Mouse (Mus musculus) erythroblast, embryonic 14.5 days (primary cell): ENCODE data around the gene Ubap2. TPM values are rescaled to one million over a fixed set of nuclear protein-coding genes. Genes with fewer than 3 reads are reported as not detected.

Source experiments
- H3K27me3 ChIP-seq: 2 replicates; pipeline ENCODE4 v1.6.1; 2012; ENCODE audit warnings: inconsistent platforms; ENCODE audit not compliant: control insufficient read depth
- H3K36me3 ChIP-seq: 2 replicates; pipeline ENCODE4 v1.6.1; 2012; ENCODE audit warnings: mild to moderate bottlenecking, inconsistent platforms; ENCODE audit not compliant: control insufficient read depth
- H3K4me1 ChIP-seq: 2 replicates; pipeline ENCODE4 v1.6.1; 2012; ENCODE audit warnings: inconsistent platforms; ENCODE audit not compliant: control insufficient read depth
- H3K4me3 ChIP-seq: replicated peaks from 2 replicates; pipeline ENCODE3; 2012; ENCODE audit warnings: moderate library complexity, mild to moderate bottlenecking, inconsistent platforms
- H3K9me3 ChIP-seq: 2 replicates; pipeline ENCODE4 v1.6.1; 2012; ENCODE audit warnings: low read length, inconsistent platforms, mixed read lengths; ENCODE audit not compliant: control insufficient read depth
- GATA1 ChIP-seq: IDR thresholded peaks from 2 replicates; pipeline ENCODE4 v1.6.1; 2012; ENCODE audit warnings: low read length, inconsistent platforms, mixed read lengths
- TAL1 ChIP-seq: IDR thresholded peaks from 3 replicates; pipeline ENCODE4 v1.6.1; 2012; ENCODE audit warnings: low read length, inconsistent platforms, mixed read lengths
- polyA plus RNA-seq: library from polyadenylated mRNA; stranded (reverse); fragments of >175 nt; gene quantifications from 2 replicates; pipeline ENCODE4 v1.2.3, GENCODE M21; 2012

Gene Ubap2
- polyA plus RNA-seq, result 60.5 and 63.9 TPM in 2 replicates

GRCm38 (mm10) chr4:41274980-41275850 lies at the start of gene Ubap2:
Gene Ubap2 (minus strand): TSS chr4:41275144.
- TF ChIP-seq GATA1 (no peak), TAL1 (no peak)
- H3K4me3 ChIP-seq, result peak within 1 kb of the TSS; percentile 97
- H3K9me3 ChIP-seq, result no peaks in the 10 kb centered on the region
- H3K4me1 ChIP-seq, result peaks cover 42% of the 10 kb centered on the region
- no peaks in the 10 kb centered on the region for H3K27me3 ChIP-seq
- H3K36me3 ChIP-seq, result peaks cover 30% of the 10 kb centered on the region

- TF ChIP-seq GATA1, result no peak
- no peak for TF ChIP-seq TAL1
- peaks cover 26% of the 10 kb centered on the region for H3K4me1 ChIP-seq
- H3K4me3 ChIP-seq, result no peak overlapping the region
- no peaks in the 10 kb centered on the region for H3K9me3 ChIP-seq
- H3K27me3 ChIP-seq, result peaks cover 9% of the 10 kb centered on the region
- no peaks in the 10 kb centered on the region for H3K36me3 ChIP-seq
Observed at GRCm38 (mm10) chr4:41320971-41321370, 46.0 kb upstream of the Ubap2 start.

- Histone ChIP-seq H3K9me3 (no peaks in the 10 kb centered on the region), H3K36me3 (peaks cover 5% of the 10 kb centered on the region), H3K4me1 (peaks cover 27% of the 10 kb centered on the region), H3K4me3 (no peak overlapping the region), H3K27me3 (peaks cover 9% of the 10 kb centered on the region)
- TF ChIP-seq TAL1, result no peak
- TF ChIP-seq GATA1, result no peak
Observed at GRCm38 (mm10) chr4:41318267-41318666, 43.3 kb upstream of the Ubap2 start.

GRCm38 (mm10) chr4:41315173-41315572 lies 40.2 kb upstream of the Ubap2 start:
- Histone ChIP-seq H3K4me1 (peaks cover 56% of the 10 kb centered on the region), H3K27me3 (peaks cover 6% of the 10 kb centered on the region; the same call in 1 of the 2 replicates), H3K9me3 (no peaks in the 10 kb centered on the region), H3K4me3 (peak overlapping the region; percentile 79), H3K36me3 (peaks cover 36% of the 10 kb centered on the region)
- 0 out of 2 replicates have a peak, but pooled peaks have one; percentile 28 for TF ChIP-seq GATA1
- no peak for TF ChIP-seq TAL1

GRCm38 (mm10) chr4:41314141-41315129 lies 39.5 kb upstream of the Ubap2 start, which contains the start of gene Dcaf12:
Gene Dcaf12 (minus strand): TSS chr4:41314889.
- H3K9me3 ChIP-seq, result no peaks in the 10 kb centered on the region
- peaks cover 43% of the 10 kb centered on the region for H3K36me3 ChIP-seq
- H3K27me3 ChIP-seq, result 0 out of 2 replicates have a peak, but pooled peaks cover 2% of the 10 kb centered on the region
- peaks cover 53% of the 10 kb centered on the region for H3K4me1 ChIP-seq
- H3K4me3 ChIP-seq, result peak within 1 kb of the TSS; percentile 79
- TF ChIP-seq GATA1 (0 out of 2 replicates have a peak, but pooled peaks have one; percentile 32), TAL1 (no peak)

- H3K9me3 ChIP-seq, result no peaks in the 10 kb centered on the region
- peaks cover 50% of the 10 kb centered on the region for H3K36me3 ChIP-seq
- H3K27me3 ChIP-seq, result 0 out of 2 replicates have a peak, but pooled peaks cover 2% of the 10 kb centered on the region
- peaks cover 56% of the 10 kb centered on the region for H3K4me1 ChIP-seq
- TF ChIP-seq GATA1 (no peak), TAL1 (no peak)
- H3K4me3 ChIP-seq, result peak overlapping the region; percentile 79
Observed at GRCm38 (mm10) chr4:41313722-41314121, 38.8 kb upstream of the Ubap2 start.

- TF ChIP-seq TAL1 (no peak), GATA1 (no peak)
- H3K9me3 ChIP-seq, result no peaks in the 10 kb centered on the region
- H3K4me3 ChIP-seq, result peak overlapping the region; percentile 27
- H3K27me3 ChIP-seq, result no peaks in the 10 kb centered on the region
- peaks cover 79% of the 10 kb centered on the region for H3K36me3 ChIP-seq
- H3K4me1 ChIP-seq, result peaks cover 65% of the 10 kb centered on the region
Observed at GRCm38 (mm10) chr4:41310567-41311563, 35.9 kb upstream of the Ubap2 start.

- H3K4me3 ChIP-seq, result no peak overlapping the region
- H3K27me3 ChIP-seq, result no peaks in the 10 kb centered on the region
- TF ChIP-seq TAL1, result no peak
- no peak for TF ChIP-seq GATA1
- H3K4me1 ChIP-seq, result peaks cover 65% of the 10 kb centered on the region
- peaks cover 100% of the 10 kb centered on the region for H3K36me3 ChIP-seq
- H3K9me3 ChIP-seq, result no peaks in the 10 kb centered on the region
Observed at GRCm38 (mm10) chr4:41307406-41307805, 32.5 kb upstream of the Ubap2 start.
